Mouse (Mus musculus) liver, adult 2 months (tissue): ENCODE results near the gene Aff3. TPM values are rescaled to one million over a fixed set of nuclear protein-coding genes. Genes with fewer than 3 reads are reported as not detected.

Experiments
- DNase-seq: peaks from one replicate; pipeline ENCODE4 v3.0.0-alpha.2; 2011; ENCODE audit warnings: low read depth, low spot score; ENCODE audit errors: extremely low read depth
- H3K27ac ChIP-seq: fragments of 200-500 bp; replicated peaks from 2 replicates; pipeline ENCODE4 v1.5.1; 2012; ENCODE audit warnings: low read depth, mild to moderate bottlenecking, control low read depth, inconsistent platforms, low read length; ENCODE audit not compliant: insufficient read depth
- H3K27me3 ChIP-seq: fragments of 200-500 bp; 2 replicates; pipeline ENCODE4 v1.6.1; 2012; ENCODE audit warnings: mild to moderate bottlenecking, moderate library complexity, low read length, inconsistent platforms; ENCODE audit not compliant: control insufficient read depth, insufficient read depth
- H3K36me3 ChIP-seq: fragments of 200-500 bp; 2 replicates; pipeline ENCODE4 v1.6.1; 2012; ENCODE audit warnings: low read length, inconsistent platforms; ENCODE audit not compliant: control insufficient read depth, insufficient read depth
- H3K4me1 ChIP-seq: fragments of 200-500 bp; 2 replicates; pipeline ENCODE4 v1.6.1; 2011; ENCODE audit warnings: low read length; ENCODE audit not compliant: control insufficient read depth, insufficient read depth
- H3K4me3 ChIP-seq: fragments of 200-500 bp; 2 replicates; pipeline ENCODE4 v1.5.1; 2011; ENCODE audit warnings: low read depth, mild to moderate bottlenecking, control low read depth, low read length, moderate library complexity; ENCODE audit not compliant: insufficient read depth
- H3K79me2 ChIP-seq: fragments of 200-500 bp; 2 replicates; pipeline ENCODE4 v1.6.1; 2012; ENCODE audit warnings: inconsistent platforms, mild to moderate bottlenecking, low read length, moderate library complexity; ENCODE audit not compliant: control insufficient read depth, insufficient read depth
- H3K9ac ChIP-seq: fragments of 200-500 bp; 2 replicates; pipeline ENCODE4 v1.6.1; 2012; ENCODE audit warnings: low read depth, mild to moderate bottlenecking, control low read depth, inconsistent platforms, low read length
- CTCF ChIP-seq: fragments of 200-500 bp; IDR thresholded peaks from 2 replicates; pipeline ENCODE4 v1.5.1; 2011; ENCODE audit warnings: low read depth, low read length, control low read depth
- POLR2A ChIP-seq: fragments of 200-500 bp; IDR thresholded peaks from 2 replicates; pipeline ENCODE4 v1.6.1; 2011; ENCODE audit warnings: low read length, control low read depth; ENCODE audit not compliant: insufficient read depth; ENCODE audit errors: extremely low read depth
- WGBS: fragments of 180-500 bp; shearing (Covaris S2); methylation state at CpG from one replicate; pipeline ENCODE4 v1.1.7; 2018; 5-methylcytosine and 5-hydroxymethylcytosine counted together
- polyA plus RNA-seq: library from polyadenylated mRNA; depleted of rRNA; stranded (reverse); fragments of >200 nt; gene quantifications from 2 replicates; pipeline ENCODE4 v1.2.3, GENCODE M21; 2012
- total RNA-seq: library from RNA; depleted of rRNA; stranded (reverse); fragments of >200 nt; gene quantifications from 2 replicates; pipeline ENCODE4 v1.2.3, GENCODE M21; 2014

The Aff3 gene
- total and polyA plus RNA-seq, 2 experiments = 0.18 to 0.28 TPM

GRCm38 (mm10) chr1:38454921-38455320 lies 209.8 kb downstream of the Aff3 start:
- Histone ChIP-seq H3K27ac (no peak overlapping the region), H3K4me1 (no peaks in the 10 kb centered on the region), H3K36me3 (no peaks in the 10 kb centered on the region), H3K79me2 (no peaks in the 10 kb centered on the region), H3K9ac (no peak overlapping the region), H3K4me3 (no peak overlapping the region), H3K27me3 (no peaks in the 10 kb centered on the region)
- DNase-seq = no peak
- WGBS = 82% methylated on average over 8 of the region's 8 CpGs
- no peak for TF ChIP-seq POLR2A

- DNase-seq = no peak
- Histone ChIP-seq H3K9ac (no peak overlapping the region), H3K27ac (no peak overlapping the region), H3K36me3 (no peaks in the 10 kb centered on the region), H3K4me1 (peaks cover 7% of the 10 kb centered on the region), H3K27me3 (no peaks in the 10 kb centered on the region), H3K4me3 (no peak overlapping the region), H3K79me2 (no peaks in the 10 kb centered on the region)
- 94% methylated on average over 6 of the region's 6 CpGs for WGBS
- TF ChIP-seq CTCF (no peak), POLR2A (no peak)
Observed at GRCm38 (mm10) chr1:38451367-38451766, 213.4 kb downstream of the Aff3 start.

- no peak overlapping the region for H3K27ac ChIP-seq
- WGBS = 93% methylated on average over 12 of the region's 12 CpGs
- TF ChIP-seq CTCF = no peak
- no peak for TF ChIP-seq POLR2A
- no peaks in the 10 kb centered on the region for H3K27me3 ChIP-seq
- H3K4me1 ChIP-seq = peaks cover 7% of the 10 kb centered on the region
- no peak for DNase-seq
- H3K4me3 ChIP-seq = no peak overlapping the region
- no peak overlapping the region for H3K9ac ChIP-seq
- H3K36me3 ChIP-seq = no peaks in the 10 kb centered on the region
- no peaks in the 10 kb centered on the region for H3K79me2 ChIP-seq
Observed at GRCm38 (mm10) chr1:38450677-38451076, 214.1 kb downstream of the Aff3 start.

- no peak for DNase-seq
- TF ChIP-seq CTCF = no peak
- no peak for TF ChIP-seq POLR2A
- Histone ChIP-seq H3K4me3 (no peak overlapping the region), H3K27ac (no peak overlapping the region), H3K9ac (no peak overlapping the region), H3K4me1 (peaks cover 7% of the 10 kb centered on the region), H3K27me3 (no peaks in the 10 kb centered on the region), H3K36me3 (no peaks in the 10 kb centered on the region), H3K79me2 (no peaks in the 10 kb centered on the region)
- WGBS = 50% methylated on average over 7 of the region's 7 CpGs
Observed at GRCm38 (mm10) chr1:38449816-38450478, 214.8 kb downstream of the Aff3 start.

- H3K36me3 ChIP-seq = no peaks in the 10 kb centered on the region
- no peak overlapping the region for H3K27ac ChIP-seq
- WGBS = 82% methylated on average over 3 of the region's 3 CpGs
- no peaks in the 10 kb centered on the region for H3K27me3 ChIP-seq
- DNase-seq = no peak
- H3K79me2 ChIP-seq = no peaks in the 10 kb centered on the region
- no peak overlapping the region for H3K4me3 ChIP-seq
- H3K9ac ChIP-seq = no peak overlapping the region
- TF ChIP-seq CTCF (no peak), POLR2A (no peak)
- H3K4me1 ChIP-seq = peaks cover 7% of the 10 kb centered on the region
Observed at GRCm38 (mm10) chr1:38448854-38449253, 215.9 kb downstream of the Aff3 start.

GRCm38 (mm10) chr1:38447581-38447980 lies 217.2 kb downstream of the Aff3 start:
- TF ChIP-seq CTCF = no peak
- TF ChIP-seq POLR2A = no peak
- Histone ChIP-seq H3K27ac (no peak overlapping the region), H3K27me3 (no peaks in the 10 kb centered on the region), H3K36me3 (no peaks in the 10 kb centered on the region), H3K4me3 (no peak overlapping the region), H3K9ac (no peak overlapping the region), H3K79me2 (no peaks in the 10 kb centered on the region), H3K4me1 (peaks cover 7% of the 10 kb centered on the region)
- 82% methylated on average over 2 of the region's 2 CpGs for WGBS
- no peak for DNase-seq
